Mouse (Mus musculus) limb, embryonic 14.5 days (tissue): ENCODE measurements at regions not wholly inside any gene's neighbourhood (a gene's known extent, or its start where the extent isn't known, plus 50 kb on each side); places are given as distances from the start of the nearest gene placed in this dataset.

Experiments
- ATAC-seq: fragments of 200-750 bp; cut with Nextera tagmentation; 2 replicates; pipeline ENCODE4 v1.8.0; 2017; ENCODE audit warnings: low read depth, moderate number of reproducible peaks, moderate TSS enrichment; ENCODE audit not compliant: low FRiP score
- DNase-seq: peaks from one replicate; pipeline ENCODE4 v3.0.0-alpha.2; 2015; ENCODE audit warnings: low spot score
- H3K27ac ChIP-seq: fragments of 300-500 bp; sonication (generic); replicated peaks from 2 replicates; pipeline ENCODE4 v1.5.1; 2014; ENCODE audit warnings: low read depth, mild to moderate bottlenecking, low read length, moderate library complexity, mixed read lengths
- H3K27me3 ChIP-seq: fragments of 300-500 bp; sonication (generic); 2 replicates; pipeline ENCODE4 v1.6.1; 2014; ENCODE audit warnings: low read length, mixed read lengths; ENCODE audit not compliant: control insufficient read depth, insufficient read depth
- H3K36me3 ChIP-seq: fragments of 300-500 bp; sonication (generic); 2 replicates; pipeline ENCODE4 v1.6.1; 2014; ENCODE audit warnings: mild to moderate bottlenecking, low read length, moderate library complexity, mixed read lengths; ENCODE audit not compliant: control insufficient read depth, insufficient read depth
- H3K4me1 ChIP-seq: fragments of 300-500 bp; sonication (generic); 2 replicates; pipeline ENCODE4 v1.6.1; 2014; ENCODE audit warnings: antibody characterized with exemption, low read length, mixed read lengths; ENCODE audit not compliant: control insufficient read depth, insufficient read depth
- H3K4me2 ChIP-seq: fragments of 300-500 bp; sonication (generic); replicated peaks from 2 replicates; pipeline ENCODE4 v1.6.1; 2014; ENCODE audit warnings: low read depth, mild to moderate bottlenecking, low read length, moderate library complexity; ENCODE audit not compliant: severe bottlenecking
- H3K4me3 ChIP-seq: fragments of 300-500 bp; sonication (generic); replicated peaks from 2 replicates; pipeline ENCODE4 v1.5.1; 2014; ENCODE audit warnings: low read length
- H3K9ac ChIP-seq: fragments of 300-500 bp; sonication (generic); 2 replicates; pipeline ENCODE4 v1.6.1; 2014; ENCODE audit warnings: mild to moderate bottlenecking, low read depth, low read length, moderate library complexity; ENCODE audit not compliant: severe bottlenecking
- H3K9me3 ChIP-seq: fragments of 300-500 bp; sonication (generic); 2 replicates; pipeline ENCODE4 v1.6.1; 2016; ENCODE audit warnings: low read length; ENCODE audit not compliant: control insufficient read depth
- POLR2A ChIP-seq: fragments of 200-500 bp; IDR thresholded peaks from 2 replicates; pipeline ENCODE4 v1.8.0; 2012; ENCODE audit warnings: inconsistent platforms, mild to moderate bottlenecking, moderate library complexity, borderline replicate concordance; ENCODE audit not compliant: insufficient read depth, insufficient read length; ENCODE audit errors: extremely low read depth
- WGBS: fragments of 180-500 bp; shearing (Covaris S2); extraction: QIAGEN DNeasy Blood & Tissue Kit; methylation state at CpG from one replicate; pipeline ENCODE4 v1.1.7; 2014; 5-methylcytosine and 5-hydroxymethylcytosine counted together

DNA sequence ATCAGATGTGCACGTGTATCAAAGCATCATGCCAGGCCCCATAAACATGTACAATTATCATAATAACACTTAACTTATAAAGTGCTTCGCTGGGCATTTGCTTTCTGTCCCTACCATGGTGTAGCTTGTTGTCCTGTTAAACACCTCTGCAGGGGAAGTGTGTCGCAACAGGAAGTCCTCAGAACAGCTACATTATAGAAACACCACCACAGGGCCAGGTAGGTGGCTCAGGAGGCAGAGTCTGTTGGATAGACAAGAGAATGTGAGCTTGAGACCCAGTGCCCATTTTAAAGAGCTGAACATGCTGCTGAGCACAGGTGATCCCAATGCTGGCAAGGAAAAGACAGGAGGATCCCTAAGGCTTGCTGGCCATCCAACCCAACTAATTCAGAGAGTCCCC lies 361.9 kb upstream of the Maf start:
- H3K4me3 ChIP-seq = no peak overlapping the region
- no peaks in the 10 kb centered on the region for H3K27me3 ChIP-seq
- no peak overlapping the region for H3K27ac ChIP-seq
- no peak for DNase-seq
- 85% methylated on average over 3 of the region's 3 CpGs for WGBS
- H3K9me3 ChIP-seq = no peaks in the 10 kb centered on the region
- H3K36me3 ChIP-seq = no peaks in the 10 kb centered on the region
- H3K9ac ChIP-seq = no peak overlapping the region
- no peak for TF ChIP-seq POLR2A
- H3K4me1 ChIP-seq = no peaks in the 10 kb centered on the region
- no peak overlapping the region for H3K4me2 ChIP-seq
- no peak for ATAC-seq

DNA sequence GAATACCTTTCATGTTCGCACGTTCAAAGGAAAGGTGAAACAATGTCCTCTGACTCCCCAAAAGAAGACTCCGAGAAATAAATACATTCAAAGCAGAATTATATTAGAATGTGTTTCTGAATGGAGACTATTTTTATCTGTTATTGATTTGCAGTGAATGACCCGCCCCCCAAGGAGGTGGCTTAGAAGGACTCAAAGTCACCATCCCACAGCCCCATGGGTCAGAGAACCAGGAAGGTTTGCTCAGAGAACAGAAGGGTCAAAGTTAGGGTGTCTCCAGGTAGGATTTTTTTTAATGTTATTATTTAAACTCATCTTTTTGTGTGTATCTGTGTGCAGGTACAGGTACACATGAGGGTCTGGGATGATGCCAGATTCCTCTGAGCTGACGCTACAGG lies 360.4 kb upstream of the Maf start:
- DNase-seq (no peak), ATAC-seq (no peak)
- Histone ChIP-seq H3K27me3 (no peaks in the 10 kb centered on the region), H3K36me3 (no peaks in the 10 kb centered on the region), H3K9ac (no peak overlapping the region), H3K4me1 (no peaks in the 10 kb centered on the region), H3K4me2 (no peak overlapping the region), H3K4me3 (no peak overlapping the region), H3K27ac (no peak overlapping the region), H3K9me3 (no peaks in the 10 kb centered on the region)
- 94% methylated on average over 5 of the region's 5 CpGs for WGBS
- TF ChIP-seq POLR2A = no peak

DNA sequence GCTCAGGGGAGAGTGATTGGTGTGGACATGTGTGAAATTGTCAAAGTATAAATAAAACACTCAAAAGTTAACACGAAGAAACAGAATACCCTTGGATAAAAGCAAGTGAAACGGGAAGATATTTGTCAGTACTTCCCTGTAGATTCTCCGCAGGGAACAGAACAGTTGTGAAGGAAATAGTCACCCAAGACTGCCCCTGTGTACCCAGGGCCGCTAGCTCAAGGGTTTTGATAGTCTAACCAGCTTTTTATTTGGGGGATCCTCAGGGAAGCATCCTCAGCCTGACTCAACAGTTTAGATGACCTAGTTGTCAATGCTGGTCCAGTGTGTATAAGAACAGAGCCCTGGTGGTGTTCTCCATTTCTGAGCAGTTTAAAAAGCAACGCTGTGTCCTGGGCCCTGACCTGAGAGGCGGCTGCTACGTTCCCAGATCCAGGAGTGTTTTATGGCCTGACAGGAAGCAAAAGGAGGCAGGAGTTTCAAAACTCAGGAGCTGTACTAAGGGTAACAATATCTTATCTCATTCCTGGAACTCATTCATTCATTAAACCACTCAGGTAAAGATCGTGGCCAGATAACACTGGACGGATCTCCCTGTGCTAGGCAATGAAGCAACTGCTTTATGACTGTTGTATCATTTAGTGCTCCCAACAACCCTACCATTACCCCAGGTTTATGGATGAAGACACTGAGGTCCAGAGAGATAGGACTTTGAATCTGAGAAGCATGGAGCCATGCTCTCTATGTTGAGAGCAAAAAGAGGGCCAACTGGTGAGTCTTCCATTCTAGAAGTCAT lies 359.8 kb upstream of the Maf start:
- no peaks in the 10 kb centered on the region for H3K9me3 ChIP-seq
- H3K4me1 ChIP-seq = no peaks in the 10 kb centered on the region
- DNase-seq (no peak), ATAC-seq (no peak)
- H3K4me2 ChIP-seq = no peak overlapping the region
- no peak overlapping the region for H3K4me3 ChIP-seq
- WGBS = 63% methylated on average over 9 of the region's 9 CpGs
- H3K9ac ChIP-seq = no peak overlapping the region
- H3K27ac ChIP-seq = no peak overlapping the region
- H3K36me3 ChIP-seq = no peaks in the 10 kb centered on the region
- TF ChIP-seq POLR2A = no peak
- no peaks in the 10 kb centered on the region for H3K27me3 ChIP-seq

DNA sequence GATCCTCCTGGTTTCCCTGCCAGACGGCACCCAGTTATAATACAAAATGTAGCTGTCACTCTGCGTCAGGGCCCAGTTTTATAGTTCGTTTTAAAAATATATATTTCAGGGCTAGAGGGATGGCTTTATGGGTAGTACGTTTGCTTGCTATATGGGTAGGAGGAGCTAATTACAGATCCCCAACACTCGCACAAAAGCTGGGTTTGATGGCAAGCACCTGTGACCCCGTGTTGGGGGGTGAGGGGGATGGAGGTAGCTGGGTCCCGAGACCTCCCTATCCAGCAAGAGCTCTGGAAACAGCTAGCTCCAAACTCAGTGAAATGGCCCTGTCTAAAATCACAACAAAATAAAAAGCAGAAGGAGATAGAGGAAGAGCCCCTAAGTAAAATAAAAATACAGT lies 358.3 kb upstream of the Maf start:
- Histone ChIP-seq H3K27ac (no peak overlapping the region), H3K9ac (no peak overlapping the region), H3K36me3 (no peaks in the 10 kb centered on the region), H3K9me3 (no peaks in the 10 kb centered on the region), H3K4me2 (no peak overlapping the region), H3K4me3 (no peak overlapping the region), H3K27me3 (no peaks in the 10 kb centered on the region), H3K4me1 (no peaks in the 10 kb centered on the region)
- ATAC-seq = no peak
- no peak for DNase-seq
- 62% methylated on average over 7 of the region's 7 CpGs for WGBS
- TF ChIP-seq POLR2A = no peak

DNA sequence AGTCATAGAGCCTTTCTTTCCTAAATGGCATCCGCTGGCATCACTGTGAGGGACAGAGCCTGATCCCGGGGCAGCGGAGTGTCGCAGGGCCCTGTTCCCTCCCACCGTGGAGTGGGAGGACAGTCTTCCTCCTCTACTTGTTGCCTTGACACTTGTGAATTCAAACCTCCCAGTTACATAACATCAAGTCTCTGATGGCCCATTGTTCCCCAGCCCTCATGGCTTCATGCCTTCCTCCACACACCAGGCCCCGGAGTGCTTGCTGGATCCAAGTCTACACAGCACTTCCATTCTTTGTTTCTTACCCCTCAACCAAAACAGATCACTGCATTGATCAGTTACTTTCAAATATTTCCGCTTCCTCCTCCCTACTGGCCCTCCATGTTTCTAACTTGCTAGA lies 357.7 kb upstream of the Maf start:
- WGBS = 94% methylated on average over 7 of the region's 7 CpGs
- H3K4me3 ChIP-seq = no peak overlapping the region
- no peak overlapping the region for H3K4me2 ChIP-seq
- H3K27ac ChIP-seq = no peak overlapping the region
- no peaks in the 10 kb centered on the region for H3K36me3 ChIP-seq
- DNase-seq (no peak), ATAC-seq (no peak)
- no peak for TF ChIP-seq POLR2A
- no peaks in the 10 kb centered on the region for H3K9me3 ChIP-seq
- H3K27me3 ChIP-seq = no peaks in the 10 kb centered on the region
- no peaks in the 10 kb centered on the region for H3K4me1 ChIP-seq
- no peak overlapping the region for H3K9ac ChIP-seq
